Mouse (Mus musculus): ENCODE data around the gene Uqcrc1.
A peak's percentile ranks its signal among the peaks of the same experiment; 100 is the strongest.

Gene Uqcrc1

GRCm38 (mm10) chr9:108936418-108937364, at the start of gene Uqcrc1:
TSS of gene Uqcrc1 (plus strand) at chr9:108936633.
- DNase-seq, result peak; percentile 96

- DNase-seq, result no peak
Measured at GRCm38 (mm10) chr9:108912308-108912707, 24.1 kb upstream of the Uqcrc1 start.

GRCm38 (mm10) chr9:108913161-108913560, 23.3 kb upstream of the Uqcrc1 start:
- DNase-seq, result no peak

DNA sequence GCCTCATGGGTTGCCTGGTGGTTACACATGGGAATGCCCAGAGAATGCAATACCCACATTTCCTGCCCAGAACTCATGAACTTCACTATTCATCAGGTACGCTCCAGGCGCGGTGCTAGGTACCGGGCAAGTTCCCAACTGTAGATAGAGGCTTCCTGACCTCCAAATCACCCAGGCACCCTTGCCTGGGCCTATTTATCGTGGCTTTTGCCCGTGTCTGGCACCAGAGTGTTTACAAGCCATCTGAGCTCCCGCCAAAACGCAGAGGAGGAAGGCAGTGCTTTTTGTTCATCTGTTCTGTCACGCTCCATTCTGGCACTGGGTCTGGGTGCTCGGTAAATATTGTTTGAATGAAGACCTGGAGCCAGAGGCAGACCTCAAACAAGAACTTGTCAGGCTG, 22.8 kb upstream of the Uqcrc1 start:
- no peak for DNase-seq

DNA sequence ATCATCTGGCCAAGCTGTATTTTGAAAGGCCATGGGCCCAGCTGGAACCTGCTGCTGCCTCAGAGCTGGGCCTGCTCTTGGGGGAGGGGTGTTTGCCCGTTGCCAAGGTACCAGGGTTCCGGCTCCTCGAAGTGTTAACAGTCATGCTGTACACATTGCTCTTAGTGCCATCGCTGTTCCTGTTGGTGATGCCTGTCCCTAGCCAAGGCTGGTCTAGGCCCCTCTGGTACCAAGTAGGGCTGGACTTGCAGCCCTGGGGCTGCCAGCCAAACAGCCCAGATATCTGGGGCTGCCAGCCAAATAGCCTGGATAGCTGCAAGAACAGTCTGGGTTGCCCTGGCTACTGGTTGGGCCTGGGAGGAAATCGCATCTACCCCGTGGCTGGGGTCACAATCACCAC, 21.9 kb upstream of the Uqcrc1 start, which contains the start of gene Tmem89:
Gene Tmem89 (plus strand): TSS at position 129 of the 400 bp plus-strand sequence.
- DNase-seq, result no peak

GRCm38 (mm10) chr9:108925897-108926296, 10.5 kb upstream of the Uqcrc1 start:
- no peak for DNase-seq

DNA sequence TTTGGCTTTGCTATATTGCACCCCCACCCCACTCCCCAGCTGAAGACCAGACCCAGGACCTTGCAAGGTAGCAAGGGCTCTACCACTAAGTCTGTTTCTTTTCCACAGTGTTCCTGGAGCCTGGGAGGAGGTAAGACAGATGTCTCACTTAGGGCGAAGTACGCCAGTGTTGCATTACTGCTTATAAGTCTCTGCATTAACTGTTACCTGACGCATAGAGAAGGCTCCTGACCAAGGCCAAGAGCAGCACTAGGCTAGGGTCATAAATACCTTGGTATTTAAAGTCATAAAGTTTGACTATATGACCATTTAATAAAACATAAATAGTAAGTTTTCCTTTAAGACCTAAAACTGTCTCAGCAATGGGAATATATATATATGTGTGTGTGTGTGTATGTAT, 8.0 kb upstream of the Uqcrc1 start:
- no peak for DNase-seq

- DNase-seq, result no peak
Measured at GRCm38 (mm10) chr9:108935991-108936390, 442 bp upstream of the Uqcrc1 start.

- DNase-seq, result no peak
Measured at GRCm38 (mm10) chr9:108945111-108945510, 8.7 kb downstream of the Uqcrc1 start.

DNA sequence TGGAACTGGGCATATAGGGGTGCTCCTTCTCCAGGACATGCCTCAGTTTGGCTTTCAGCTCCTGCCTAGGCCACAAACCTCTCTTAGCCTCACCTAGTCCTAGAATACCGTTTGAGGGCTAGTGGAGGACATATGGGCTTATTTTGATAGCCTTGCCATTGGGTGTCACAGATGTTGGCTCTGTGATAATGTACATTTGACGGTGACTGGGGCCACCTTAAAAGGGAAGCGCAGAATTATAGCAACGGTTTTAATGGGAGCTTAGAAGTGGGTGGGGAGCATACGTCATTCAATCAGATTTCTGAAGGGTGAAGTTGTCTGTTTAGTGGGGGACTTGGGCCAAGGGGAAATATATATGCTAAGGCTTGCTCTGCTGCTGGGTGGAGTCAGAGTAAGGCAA, 9.2 kb downstream of the Uqcrc1 start:
- no peak for DNase-seq

- DNase-seq, result peak; percentile 47
Measured at GRCm38 (mm10) chr9:108949231-108949966, 13.0 kb downstream of the Uqcrc1 start.

- DNase-seq, result peak; percentile 30
Measured at GRCm38 (mm10) chr9:108949967-108950728, 13.7 kb downstream of the Uqcrc1 start.

GRCm38 (mm10) chr9:108953081-108953636, 16.7 kb downstream of the Uqcrc1 start, which contains the start of gene Col7a1:
TSS of gene Col7a1 (plus strand) at chr9:108953586.
- DNase-seq, result no peak

GRCm38 (mm10) chr9:108955241-108955640, 18.8 kb downstream of the Uqcrc1 start:
- DNase-seq, result no peak

- DNase-seq, result no peak
Measured at GRCm38 (mm10) chr9:108955846-108956245, 19.4 kb downstream of the Uqcrc1 start.

- no peak for DNase-seq
Measured at GRCm38 (mm10) chr9:108963577-108963976, 27.1 kb downstream of the Uqcrc1 start.

DNA sequence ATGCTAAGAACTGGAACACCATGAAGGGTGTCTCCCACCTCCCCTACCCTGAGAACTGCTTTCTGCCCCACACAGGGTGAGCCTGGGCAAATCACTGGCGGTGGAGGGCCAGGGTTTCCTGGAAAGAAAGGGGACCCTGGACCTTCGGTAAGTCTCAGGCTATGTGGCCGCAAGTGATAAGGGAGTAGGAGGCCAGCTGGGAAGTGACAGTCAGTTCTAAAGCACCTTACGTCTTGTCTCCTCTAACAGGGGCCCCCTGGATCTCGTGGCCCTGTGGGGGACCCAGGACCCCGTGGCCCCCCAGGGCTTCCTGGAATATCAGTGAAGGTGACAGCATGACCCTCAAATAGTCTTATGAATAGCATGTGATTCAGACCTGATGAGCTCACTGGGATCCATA, 27.9 kb downstream of the Uqcrc1 start:
- no peak for DNase-seq

DNA sequence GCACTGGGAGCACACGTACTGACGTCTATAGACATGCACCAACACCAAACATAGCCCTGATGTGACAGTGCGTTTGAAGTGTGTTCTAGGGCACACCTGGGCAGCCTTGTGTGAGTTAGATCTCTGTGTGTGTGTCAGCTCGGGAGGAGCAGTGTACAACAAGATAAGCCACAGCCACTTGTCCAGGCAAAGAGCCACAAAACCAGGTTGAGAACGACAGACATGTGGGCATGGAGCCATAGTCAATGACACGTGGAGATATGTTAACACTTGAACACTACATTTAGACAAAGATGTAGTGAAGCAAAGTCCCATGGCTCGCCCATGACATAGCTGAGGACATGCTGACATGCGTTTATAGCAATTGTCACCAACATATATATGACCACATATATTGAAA, 34.2 kb downstream of the Uqcrc1 start:
- no peak for DNase-seq

DNA sequence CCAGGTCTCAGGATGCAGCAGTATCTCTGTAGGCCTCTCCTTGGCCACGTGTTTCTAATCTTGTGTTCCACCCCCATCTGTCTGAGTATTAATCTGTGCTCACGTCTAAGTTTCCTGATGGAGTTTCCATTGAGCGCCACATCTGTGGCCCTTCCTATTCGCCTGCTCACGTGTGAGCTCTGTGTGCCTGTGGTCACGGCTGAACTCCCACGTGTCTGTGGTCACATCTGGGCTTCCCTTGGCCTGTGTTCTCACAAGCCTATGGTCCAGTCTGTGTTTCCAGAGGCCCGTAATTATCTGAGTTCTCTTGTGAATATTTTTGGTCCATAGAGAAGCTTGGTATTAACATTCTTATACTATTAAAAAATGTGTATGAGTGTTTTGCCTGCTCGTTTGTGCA, 40.0 kb downstream of the Uqcrc1 start:
- DNase-seq, result no peak

DNA sequence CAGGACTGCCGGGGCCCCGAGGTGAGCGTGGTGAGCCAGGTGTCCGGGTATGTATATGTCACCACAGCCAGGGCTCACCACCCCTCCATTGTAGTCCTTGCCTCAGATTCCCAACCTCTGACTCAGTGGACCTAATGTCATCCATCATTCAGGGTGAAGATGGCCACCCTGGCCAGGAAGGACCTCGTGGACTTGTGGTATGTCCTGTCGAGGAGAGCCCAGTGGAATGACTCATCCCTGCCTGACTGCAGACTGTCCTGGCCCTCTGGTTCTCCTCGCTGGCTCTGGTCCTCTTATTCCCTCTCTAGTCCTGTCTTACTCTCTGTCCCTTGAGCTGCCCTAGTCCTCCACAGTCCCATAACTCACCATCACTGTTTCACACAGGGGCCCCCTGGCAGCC, 41.5 kb downstream of the Uqcrc1 start:
- DNase-seq, result no peak

- DNase-seq, result no peak
Measured at GRCm38 (mm10) chr9:108982498-108982897, 46.1 kb downstream of the Uqcrc1 start.

DNA sequence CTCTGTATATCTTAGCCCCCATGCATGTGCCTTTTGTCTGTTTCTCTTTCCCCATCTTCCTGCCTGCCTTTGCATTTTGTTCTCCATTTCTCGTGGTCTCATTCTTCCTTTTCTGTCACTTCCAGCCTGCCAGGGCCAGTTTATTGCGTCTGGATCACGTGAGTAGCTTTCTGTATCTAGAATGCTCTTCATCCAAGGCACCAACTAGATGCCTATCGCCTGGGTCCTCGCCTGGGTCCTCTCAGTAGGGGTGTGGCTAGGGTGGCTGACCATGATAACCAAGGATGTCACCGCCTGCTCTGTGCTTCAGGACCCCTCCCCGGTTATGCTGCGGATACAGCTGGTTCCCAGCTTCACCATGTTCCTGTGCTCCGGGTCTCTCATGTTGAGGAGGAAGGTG, 46.8 kb downstream of the Uqcrc1 start:
- no peak for DNase-seq

DNA sequence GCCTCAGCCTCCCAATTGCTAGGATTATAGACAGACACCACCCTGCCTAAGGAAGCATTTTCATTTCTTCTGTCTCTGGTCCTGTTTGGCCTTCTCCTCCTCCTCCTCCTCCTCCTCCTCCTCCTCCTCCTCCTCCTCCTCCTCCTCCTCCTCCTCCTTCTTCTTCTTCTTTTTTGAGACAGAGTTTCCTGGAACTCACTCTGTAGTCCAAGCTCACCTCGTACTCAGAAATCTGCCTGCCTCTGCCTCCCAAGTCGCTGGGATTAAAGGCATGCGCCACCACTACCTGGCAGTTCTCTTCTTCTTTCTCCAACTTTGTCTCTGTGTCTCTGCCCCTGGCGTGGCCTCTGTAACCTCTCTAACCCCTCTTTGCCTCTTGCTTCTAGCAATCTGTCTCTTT, 49.3 kb downstream of the Uqcrc1 start, which contains the start of gene Ucn2:
Gene Ucn2 (plus strand): TSS at position 301 of the 400 bp plus-strand sequence.
- DNase-seq, result no peak
